Mouse (Mus musculus) liver, postnatal 0 days (tissue): ENCODE data around the gene Plxnc1.

Source experiments
- CTCF ChIP-seq: sonication (generic); IDR thresholded peaks from 2 replicates; pipeline ENCODE4 v1.5.1; 2016; ENCODE audit warnings: antibody characterized with exemption, low read depth
- EP300 ChIP-seq: IDR thresholded peaks from 2 replicates; pipeline ENCODE4 v1.6.1; 2016; ENCODE audit warnings: antibody characterized with exemption, low read depth, mild to moderate bottlenecking

GRCm38 (mm10) chr10:94958311-94958710, 13.7 kb upstream of the Plxnc1 start:
- peak; percentile 98 for TF ChIP-seq CTCF
- no peak for TF ChIP-seq EP300
